Mouse (Mus musculus): ENCODE data around the gene Tmub2. TPM values are rescaled to one million over a fixed set of nuclear protein-coding genes. Genes with fewer than 3 reads are reported as not detected.
A peak's percentile ranks its signal among the peaks of the same experiment; 100 is the strongest.

The Tmub2 gene
- total and polyA plus RNA-seq, 2 experiments = 18.1 to 34.2 TPM

DNA sequence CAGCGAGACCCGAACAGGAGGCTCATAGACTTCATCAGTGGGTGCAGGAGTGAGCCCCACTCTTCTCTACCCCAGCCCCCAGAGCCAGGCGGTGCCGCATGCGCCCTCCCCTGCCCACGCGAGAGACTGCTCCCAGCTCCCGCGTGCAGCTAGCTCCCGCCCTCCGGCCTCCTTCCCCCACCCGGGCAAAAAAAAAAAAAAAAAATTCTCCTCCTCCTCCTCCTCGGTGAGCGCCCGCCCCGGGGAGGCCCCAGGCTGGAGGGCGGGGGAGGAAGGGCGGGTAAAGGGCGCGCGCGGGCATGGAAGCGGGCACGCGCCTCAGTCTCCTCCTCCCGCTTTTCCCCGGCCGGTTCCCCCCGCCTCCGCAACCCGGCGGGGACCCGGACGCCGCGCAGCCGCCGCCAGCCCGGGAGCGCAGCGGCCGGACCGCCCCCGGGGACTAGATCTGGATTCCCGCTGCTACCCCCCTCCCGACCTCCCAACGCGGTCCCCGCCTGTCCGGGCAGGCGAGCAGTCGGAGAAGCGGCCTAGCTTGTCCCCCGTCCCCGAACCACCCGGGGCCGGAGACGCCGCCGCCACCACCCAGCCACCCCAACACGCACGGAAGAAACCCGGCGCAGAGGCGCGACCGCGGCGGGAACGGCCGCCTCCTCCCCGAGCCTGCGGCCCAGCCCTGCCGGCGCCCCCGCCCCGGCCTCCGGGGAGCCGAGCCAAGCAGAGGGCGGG, 32.0 kb downstream of the Tmub2 start:
- H3K27ac ChIP-seq (replicated peaks; ENCODE audit: insufficient read depth, low read depth, low read length) = peak overlapping the region; percentile 99
- H3K79me2 ChIP-seq (ENCODE audit: control insufficient read depth, insufficient read depth, low read length) = peaks cover 14% of the 10 kb centered on the region
- H3K9ac ChIP-seq (ENCODE audit: low read depth, low read length) = peak overlapping the region; percentile 100
- peak; percentile 62 for DNase-seq (ENCODE audit: extremely low read depth, low read depth, low spot score)
- H3K36me3 ChIP-seq (ENCODE audit: control insufficient read depth, insufficient read depth, low read length) = peaks cover 13% of the 10 kb centered on the region
- TF ChIP-seq CTCF (IDR thresholded peaks at IDR 0.05; ENCODE audit: low read depth, low read length) = no peak
- peak; percentile 77; the same call in 1 of the 2 replicates for TF ChIP-seq POLR2A (IDR thresholded peaks at IDR 0.05; ENCODE audit: extremely low read depth, insufficient read depth, low read length)
- under 1% methylated on average over 74 of the region's 80 CpGs for WGBS
- peak overlapping the region; percentile 78 for H3K4me3 ChIP-seq (ENCODE audit: insufficient read depth, low read depth, low read length)
- H3K4me1 ChIP-seq (ENCODE audit: control insufficient read depth, insufficient read depth, low read length) = peaks cover 9% of the 10 kb centered on the region
- no peaks in the 10 kb centered on the region for H3K27me3 ChIP-seq (ENCODE audit: control insufficient read depth, insufficient read depth, low read length)

DNA sequence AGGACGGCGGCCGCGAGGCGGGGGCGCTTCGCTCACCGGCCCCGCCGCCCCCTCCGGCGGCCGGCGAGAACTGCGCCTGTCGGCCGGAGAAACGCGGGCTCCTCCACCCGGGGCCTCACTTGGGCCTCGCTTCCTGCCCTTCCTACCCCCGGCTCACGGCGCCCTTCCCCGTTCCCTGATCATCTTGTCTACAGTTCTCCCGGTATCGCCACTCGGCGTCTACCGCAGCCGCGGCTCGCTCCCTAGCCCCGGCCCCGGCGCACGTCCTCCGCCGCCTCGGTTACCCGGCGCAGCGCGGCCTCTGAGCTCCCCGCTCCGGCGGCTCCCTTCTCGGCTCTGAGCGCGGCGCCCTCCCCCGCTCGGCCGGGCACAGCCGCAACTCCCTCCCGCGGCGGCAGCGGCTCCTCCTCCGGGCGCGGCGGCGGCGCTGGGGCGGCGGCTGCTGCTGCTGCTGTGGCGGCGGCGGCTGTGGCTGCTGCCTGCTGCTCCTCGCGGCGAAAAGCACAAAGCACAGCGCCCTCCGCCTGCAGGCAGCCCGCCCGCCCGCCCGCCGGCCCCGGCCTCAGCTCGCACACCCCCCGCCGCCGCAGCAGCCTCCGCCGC, 32.7 kb downstream of the Tmub2 start:
- Histone ChIP-seq H3K4me1 (ENCODE audit: control insufficient read depth, insufficient read depth, low read length) (peaks cover 9% of the 10 kb centered on the region), H3K27ac (replicated peaks; ENCODE audit: insufficient read depth, low read depth, low read length) (peak overlapping the region; percentile 99), H3K27me3 (ENCODE audit: control insufficient read depth, insufficient read depth, low read length) (no peaks in the 10 kb centered on the region), H3K36me3 (ENCODE audit: control insufficient read depth, insufficient read depth, low read length) (peaks cover 13% of the 10 kb centered on the region), H3K79me2 (ENCODE audit: control insufficient read depth, insufficient read depth, low read length) (peaks cover 14% of the 10 kb centered on the region), H3K4me3 (ENCODE audit: insufficient read depth, low read depth, low read length) (peak overlapping the region; percentile 78), H3K9ac (ENCODE audit: low read depth, low read length) (peak overlapping the region; percentile 100)
- TF ChIP-seq POLR2A (IDR thresholded peaks at IDR 0.05; ENCODE audit: extremely low read depth, insufficient read depth, low read length) (no peak), CTCF (IDR thresholded peaks at IDR 0.05; ENCODE audit: low read depth, low read length) (peak; percentile 19; the same call in 1 of the 2 replicates)
- DNase-seq (ENCODE audit: extremely low read depth, low read depth, low spot score) = no peak
- WGBS = under 1% methylated on average over 63 of the region's 87 CpGs

DNA sequence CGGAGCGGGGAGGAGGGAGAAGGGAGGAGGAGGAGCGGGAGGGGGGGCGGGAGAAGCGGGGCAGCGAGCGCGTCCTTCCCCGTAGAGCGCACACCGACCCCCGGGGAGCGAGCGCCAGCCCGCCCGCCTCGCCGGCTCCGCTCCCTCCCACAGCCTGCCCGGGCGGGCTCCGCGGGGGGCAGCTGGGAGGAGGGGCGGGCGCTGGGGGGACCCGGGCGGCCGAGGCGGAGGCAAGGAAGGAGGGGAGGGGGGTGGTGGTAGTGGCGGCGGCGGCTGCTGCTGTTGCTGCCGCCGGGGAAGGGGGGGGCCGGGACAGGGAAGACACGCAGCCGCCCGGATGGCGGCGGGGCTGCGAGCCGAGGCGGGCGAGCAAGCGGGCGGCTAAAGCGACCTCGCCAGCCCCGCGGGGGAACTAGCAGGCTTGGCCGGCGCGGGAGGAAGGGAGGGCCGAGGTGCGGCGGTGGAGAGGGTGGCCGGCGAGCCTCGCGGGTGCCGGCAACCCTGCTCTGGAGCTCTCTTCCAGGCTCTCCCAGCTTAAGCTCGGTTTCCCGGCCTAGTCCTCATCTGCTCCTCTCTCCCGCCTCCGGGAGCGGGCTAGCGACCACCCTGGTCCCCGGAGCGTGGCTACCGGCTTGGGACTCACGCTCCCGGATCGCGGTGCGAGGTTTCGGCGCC, 33.3 kb downstream of the Tmub2 start:
- H3K9ac ChIP-seq (ENCODE audit: low read depth, low read length) = peak overlapping the region; percentile 100
- H3K4me1 ChIP-seq (ENCODE audit: control insufficient read depth, insufficient read depth, low read length) = peaks cover 9% of the 10 kb centered on the region
- H3K36me3 ChIP-seq (ENCODE audit: control insufficient read depth, insufficient read depth, low read length) = peaks cover 10% of the 10 kb centered on the region
- H3K27me3 ChIP-seq (ENCODE audit: control insufficient read depth, insufficient read depth, low read length) = no peaks in the 10 kb centered on the region
- peak overlapping the region; percentile 87 for H3K27ac ChIP-seq (replicated peaks; ENCODE audit: insufficient read depth, low read depth, low read length)
- peak; percentile 33 for DNase-seq (ENCODE audit: extremely low read depth, low read depth, low spot score)
- TF ChIP-seq POLR2A (IDR thresholded peaks at IDR 0.05; ENCODE audit: extremely low read depth, insufficient read depth, low read length) = no peak
- TF ChIP-seq CTCF (IDR thresholded peaks at IDR 0.05; ENCODE audit: low read depth, low read length) = no peak
- peaks cover 14% of the 10 kb centered on the region for H3K79me2 ChIP-seq (ENCODE audit: control insufficient read depth, insufficient read depth, low read length)
- under 1% methylated on average over 60 of the region's 77 CpGs for WGBS
- peak overlapping the region; percentile 78 for H3K4me3 ChIP-seq (ENCODE audit: insufficient read depth, low read depth, low read length)

DNA sequence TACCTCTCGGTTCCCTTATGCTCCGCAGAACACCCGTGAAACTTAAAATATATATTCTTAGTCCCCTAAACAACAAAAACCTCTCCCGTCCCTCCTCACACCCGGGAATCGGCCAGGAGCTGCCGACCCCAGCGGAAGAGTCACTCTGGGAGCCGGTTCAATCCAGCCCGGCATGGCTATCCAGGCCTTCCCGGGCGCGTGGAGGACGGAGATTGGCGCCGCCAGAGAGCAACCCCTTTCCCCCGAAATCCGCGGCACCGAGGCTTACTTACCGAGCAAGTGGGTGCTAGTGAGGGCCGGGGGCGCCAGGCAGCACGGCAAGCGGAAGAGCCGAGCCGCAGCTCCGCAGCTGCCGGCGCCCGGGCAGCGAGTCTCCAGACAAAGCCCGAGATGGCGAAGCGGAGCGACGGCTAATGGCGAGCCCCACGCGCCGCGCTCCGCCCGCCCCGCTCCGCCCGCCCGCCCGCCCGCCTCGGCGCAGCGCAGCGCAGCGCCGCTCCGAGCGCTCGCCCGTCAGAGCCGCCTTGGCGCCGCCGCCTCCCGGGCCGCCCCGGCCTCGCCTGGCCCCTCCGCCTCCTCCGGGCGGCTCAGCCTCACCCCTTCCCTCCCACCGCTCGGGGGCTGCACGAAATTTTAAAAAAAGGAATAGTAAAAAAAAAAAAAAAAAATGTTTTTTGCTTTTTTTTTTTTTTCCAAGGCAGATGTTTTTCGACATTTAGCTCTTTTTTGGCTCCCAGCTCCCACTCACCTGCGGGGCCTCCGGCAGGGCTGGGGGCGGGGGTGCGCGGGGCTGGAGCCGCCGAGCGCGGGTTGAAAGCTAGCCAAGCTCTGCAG, 34.1 kb downstream of the Tmub2 start:
- peaks cover 14% of the 10 kb centered on the region for H3K79me2 ChIP-seq (ENCODE audit: control insufficient read depth, insufficient read depth, low read length)
- under 1% methylated on average over 79 of the region's 84 CpGs for WGBS
- peak overlapping the region; percentile 88 for H3K27ac ChIP-seq (replicated peaks; ENCODE audit: insufficient read depth, low read depth, low read length)
- peaks cover 9% of the 10 kb centered on the region for H3K4me1 ChIP-seq (ENCODE audit: control insufficient read depth, insufficient read depth, low read length)
- H3K9ac ChIP-seq (ENCODE audit: low read depth, low read length) = peak overlapping the region; percentile 100
- H3K36me3 ChIP-seq (ENCODE audit: control insufficient read depth, insufficient read depth, low read length) = peaks cover 9% of the 10 kb centered on the region
- TF ChIP-seq POLR2A (IDR thresholded peaks at IDR 0.05; ENCODE audit: extremely low read depth, insufficient read depth, low read length) (peak; percentile 30; the same call in 1 of the 2 replicates), CTCF (IDR thresholded peaks at IDR 0.05; ENCODE audit: low read depth, low read length) (no peak)
- peak overlapping the region; percentile 78 for H3K4me3 ChIP-seq (ENCODE audit: insufficient read depth, low read depth, low read length)
- H3K27me3 ChIP-seq (ENCODE audit: control insufficient read depth, insufficient read depth, low read length) = no peaks in the 10 kb centered on the region
- peak; percentile 34 for DNase-seq (ENCODE audit: extremely low read depth, low read depth, low spot score)

DNA sequence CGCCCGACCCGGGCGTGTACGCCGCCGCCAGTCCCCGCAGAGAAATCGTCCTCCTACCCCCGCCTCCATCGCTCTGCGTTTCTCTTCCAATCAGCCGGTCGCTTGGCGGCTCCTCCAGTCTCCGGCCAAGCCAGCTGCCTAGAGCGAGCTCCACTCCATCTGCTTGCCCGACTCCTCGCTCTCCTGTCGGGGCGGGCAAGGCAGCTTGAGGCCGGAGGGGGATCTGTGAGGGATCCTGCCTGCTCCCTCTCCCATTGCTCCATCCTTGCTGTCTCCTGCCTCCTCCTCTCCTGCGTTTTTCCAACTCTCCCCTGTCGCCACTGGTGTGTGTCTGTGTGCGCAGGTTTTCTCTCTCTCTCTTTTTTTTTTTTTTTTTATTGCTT, 34.7 kb downstream of the Tmub2 start, which contains the start of gene Ubtf:
TSS of gene Ubtf (minus strand) at position 333 of the 383 bp plus-strand sequence.
- Histone ChIP-seq H3K79me2 (ENCODE audit: control insufficient read depth, insufficient read depth, low read length) (peaks cover 14% of the 10 kb centered on the region), H3K27ac (replicated peaks; ENCODE audit: insufficient read depth, low read depth, low read length) (peak within 1 kb of the TSS; percentile 88), H3K4me3 (ENCODE audit: insufficient read depth, low read depth, low read length) (peak within 1 kb of the TSS; percentile 78), H3K9ac (ENCODE audit: low read depth, low read length) (peak within 1 kb of the TSS; percentile 100), H3K36me3 (ENCODE audit: control insufficient read depth, insufficient read depth, low read length) (peaks cover 3% of the 10 kb centered on the region), H3K4me1 (ENCODE audit: control insufficient read depth, insufficient read depth, low read length) (peaks cover 9% of the 10 kb centered on the region), H3K27me3 (ENCODE audit: control insufficient read depth, insufficient read depth, low read length) (no peaks in the 10 kb centered on the region)
- peak; percentile 74 for DNase-seq (ENCODE audit: extremely low read depth, low read depth, low spot score)
- TF ChIP-seq POLR2A (IDR thresholded peaks at IDR 0.05; ENCODE audit: extremely low read depth, insufficient read depth, low read length) (no peak), CTCF (IDR thresholded peaks at IDR 0.05; ENCODE audit: low read depth, low read length) (no peak)
- WGBS = under 1% methylated on average over 25 of the region's 25 CpGs
